Mouse (Mus musculus) midbrain, embryonic 11.5 days (tissue): Measurements from ENCODE around the gene Igfbpl1. TPM values are rescaled to one million over a fixed set of nuclear protein-coding genes. Genes with fewer than 3 reads are reported as not detected.

ENCODE experiments used
- ATAC-seq: fragments of 200-750 bp; cut with Nextera tagmentation; 2 replicates; pipeline ENCODE4 v1.8.0; 2017; ENCODE audit warnings: moderate TSS enrichment, moderate library complexity; ENCODE audit not compliant: low FRiP score
- DNase-seq: peaks from one replicate; pipeline ENCODE4 v3.0.0; 2015; ENCODE audit warnings: low spot score; ENCODE audit errors: missing footprints
- H3K27ac ChIP-seq: fragments of 300-500 bp; sonication (generic); 2 replicates; pipeline ENCODE4 v1.5.1; 2014; ENCODE audit warnings: low read depth, low read length
- H3K27me3 ChIP-seq: fragments of 300-500 bp; sonication (generic); 2 replicates; pipeline ENCODE4 v1.6.1; 2014; ENCODE audit warnings: mild to moderate bottlenecking, low read length, moderate library complexity, mixed read lengths; ENCODE audit not compliant: control insufficient read depth, insufficient read depth
- H3K36me3 ChIP-seq: fragments of 300-500 bp; sonication (generic); 2 replicates; pipeline ENCODE4 v1.6.1; 2014; ENCODE audit warnings: mild to moderate bottlenecking, low read length, moderate library complexity, mixed read lengths; ENCODE audit not compliant: control insufficient read depth, insufficient read depth
- H3K4me1 ChIP-seq: fragments of 300-500 bp; sonication (generic); 2 replicates; pipeline ENCODE4 v1.6.1; 2014; ENCODE audit warnings: low read length; ENCODE audit not compliant: control insufficient read depth, insufficient read depth
- H3K4me2 ChIP-seq: fragments of 300-500 bp; sonication (generic); 2 replicates; pipeline ENCODE4 v1.6.1; 2014; ENCODE audit warnings: mild to moderate bottlenecking, moderate library complexity
- H3K4me3 ChIP-seq: fragments of 300-500 bp; sonication (generic); 2 replicates; pipeline ENCODE4 v1.5.1; 2014; ENCODE audit warnings: low read depth, low read length
- H3K9ac ChIP-seq: fragments of 300-500 bp; sonication (generic); 2 replicates; pipeline ENCODE4 v1.6.1; 2014; ENCODE audit warnings: low read length
- H3K9me3 ChIP-seq: fragments of 300-500 bp; sonication (generic); 2 replicates; pipeline ENCODE4 v1.6.1; 2016; ENCODE audit warnings: low read length; ENCODE audit not compliant: control insufficient read depth
- WGBS: fragments of 180-500 bp; shearing (Covaris S2); extraction: QIAGEN DNeasy Blood & Tissue Kit; methylation state at CpG from one replicate; pipeline ENCODE4 v1.1.7; 2014; 5-methylcytosine and 5-hydroxymethylcytosine counted together
- polyA plus RNA-seq: library from polyadenylated mRNA; unstranded; fragments of >200 nt; fragmentation: Nextera tagmentation; extraction: Ambion mirVana; gene quantifications from 2 replicates; pipeline ENCODE4 v1.2.1, GENCODE M21; 2014

Gene Igfbpl1
- polyA plus RNA-seq, 1 experiment from 2014 or later: 57.5 TPM

GRCm38 (mm10) chr4:45767891-45768558 lies 58.7 kb downstream of the Igfbpl1 start:
- H3K9ac ChIP-seq: no peak overlapping the region
- H3K27me3 ChIP-seq: peaks cover 70% of the 10 kb centered on the region
- H3K9me3 ChIP-seq: no peaks in the 10 kb centered on the region
- H3K4me3 ChIP-seq: no peak overlapping the region
- peaks cover 43% of the 10 kb centered on the region for H3K4me1 ChIP-seq
- no peak for DNase-seq
- ATAC-seq: no peak
- H3K4me2 ChIP-seq: no peak overlapping the region
- WGBS: 63% methylated on average over 11 of the region's 11 CpGs
- H3K27ac ChIP-seq: no peak overlapping the region
- no peaks in the 10 kb centered on the region for H3K36me3 ChIP-seq

- no peak for ATAC-seq
These were observed 59.9 kb downstream of the Igfbpl1 start for GRCm38 (mm10) chr4:45766774-45767173.

DNA sequence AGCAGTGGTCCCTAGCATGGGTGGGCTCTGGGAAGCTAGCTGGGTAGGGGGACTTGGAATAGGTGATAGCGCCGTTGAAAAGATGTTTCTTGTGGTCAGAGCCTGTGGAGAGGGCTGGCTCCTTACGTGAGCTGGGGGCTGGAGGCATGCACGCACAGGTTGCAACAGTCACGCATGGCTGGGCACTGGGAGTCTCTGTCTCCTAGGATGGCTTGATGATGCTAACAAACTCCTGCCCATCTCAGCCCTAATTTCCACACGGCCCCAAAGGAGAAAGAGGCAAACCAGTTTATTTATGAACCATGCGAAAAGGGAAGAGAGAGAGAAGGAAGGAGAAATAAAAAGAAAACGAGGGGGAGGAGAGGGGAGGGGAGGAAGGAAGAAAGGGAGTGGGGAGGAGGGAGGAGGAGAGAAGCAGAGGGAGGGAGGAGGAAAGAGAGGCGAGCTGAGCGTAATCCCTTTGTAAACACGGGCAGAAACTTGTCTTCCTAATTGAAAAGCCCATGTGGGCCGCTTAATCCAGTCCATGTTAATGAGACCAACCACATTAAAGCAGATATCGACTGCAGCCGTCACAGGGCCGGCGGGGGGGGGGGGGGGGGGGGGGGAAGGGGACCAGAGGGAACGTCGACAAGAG lies 61.0 kb downstream of the Igfbpl1 start:
- Histone ChIP-seq H3K4me1 (peaks cover 31% of the 10 kb centered on the region), H3K9ac (peak overlapping the region; percentile 50), H3K36me3 (no peaks in the 10 kb centered on the region), H3K9me3 (no peaks in the 10 kb centered on the region), H3K4me3 (peak overlapping the region; percentile 2; the same call in 1 of the 2 replicates), H3K27ac (peak overlapping the region; percentile 49), H3K4me2 (peak overlapping the region; percentile 43), H3K27me3 (peaks cover 75% of the 10 kb centered on the region)
- DNase-seq: peak; percentile 95
- WGBS: under 1% methylated on average over 16 of the region's 18 CpGs
- peak; percentile 63 for ATAC-seq

More at GRCm38 (mm10) chr4:45766774-45767173, 59.9 kb downstream of the Igfbpl1 start:
- Histone ChIP-seq H3K27ac (no peak overlapping the region), H3K36me3 (no peaks in the 10 kb centered on the region), H3K4me2 (no peak overlapping the region), H3K4me1 (peaks cover 41% of the 10 kb centered on the region), H3K27me3 (peaks cover 78% of the 10 kb centered on the region), H3K9ac (no peak overlapping the region), H3K9me3 (no peaks in the 10 kb centered on the region), H3K4me3 (no peak overlapping the region)
- WGBS: 62% methylated on average over 7 of the region's 7 CpGs
- no peak for DNase-seq

- Histone ChIP-seq H3K27me3 (peaks cover 74% of the 10 kb centered on the region), H3K4me2 (peak overlapping the region; percentile 43), H3K9me3 (no peaks in the 10 kb centered on the region), H3K9ac (peak overlapping the region; percentile 50), H3K27ac (peak overlapping the region; percentile 49), H3K4me3 (peak overlapping the region; percentile 2; the same call in 1 of the 2 replicates), H3K36me3 (no peaks in the 10 kb centered on the region), H3K4me1 (peaks cover 26% of the 10 kb centered on the region)
- WGBS: under 1% methylated on average over 16 of the region's 16 CpGs
- peak; percentile 31; the same call in 1 of the 2 replicates for ATAC-seq
- DNase-seq: peak; percentile 95
These were observed 61.6 kb downstream of the Igfbpl1 start for GRCm38 (mm10) chr4:45765121-45765564.

- WGBS: 5% methylated on average over 10 of the region's 10 CpGs
- Histone ChIP-seq H3K4me1 (peaks cover 26% of the 10 kb centered on the region), H3K27me3 (peaks cover 66% of the 10 kb centered on the region), H3K4me2 (peak overlapping the region; percentile 29), H3K9ac (no peak overlapping the region), H3K27ac (no peak overlapping the region), H3K4me3 (no peak overlapping the region), H3K36me3 (no peaks in the 10 kb centered on the region), H3K9me3 (no peaks in the 10 kb centered on the region)
- peak; percentile 89 for DNase-seq
- 0 out of 2 replicates have a peak, but pooled peaks have one; percentile 3 for ATAC-seq
These were observed 62.6 kb downstream of the Igfbpl1 start for GRCm38 (mm10) chr4:45764141-45764494.

DNA sequence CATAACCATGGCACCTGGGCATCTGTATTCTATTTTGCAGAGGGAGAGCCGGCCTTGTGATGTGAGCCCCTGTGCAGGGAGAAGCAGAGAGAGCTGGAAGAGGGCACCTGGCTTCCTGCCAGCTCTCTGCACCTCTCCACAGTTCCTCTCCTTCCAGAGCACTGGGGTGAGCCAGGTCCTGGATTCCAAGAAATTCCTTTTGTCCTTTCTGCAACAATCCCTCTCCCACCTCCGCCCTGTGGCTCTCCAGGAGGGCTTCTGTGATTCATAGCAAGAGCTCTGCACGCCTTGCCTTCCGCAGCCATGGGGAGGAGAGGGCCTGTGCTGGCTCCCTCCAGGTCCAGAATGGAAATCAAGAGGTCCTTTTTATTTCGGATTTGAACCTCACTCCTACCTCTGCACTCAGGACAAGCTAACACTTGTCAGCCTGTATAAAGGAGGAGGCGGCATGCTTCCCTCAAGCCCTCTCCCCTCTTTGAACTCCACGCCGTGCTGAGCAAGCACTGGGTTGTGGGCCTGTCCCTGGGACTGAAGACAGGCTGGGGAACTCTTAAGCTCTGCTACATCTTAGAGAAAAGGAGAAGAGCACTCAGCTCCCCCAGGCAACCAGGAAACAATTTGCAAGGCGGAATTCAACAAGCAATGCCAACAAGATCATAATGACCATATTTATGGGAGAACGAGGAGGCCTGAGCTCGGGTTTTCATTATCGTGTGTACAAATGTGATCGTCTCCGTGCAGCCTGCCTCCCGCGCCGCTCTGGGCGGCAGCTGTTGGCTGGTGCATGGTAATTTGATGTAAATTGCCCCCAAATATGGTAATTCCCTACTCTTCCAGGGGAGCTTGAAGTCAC lies 63.2 kb downstream of the Igfbpl1 start:
- H3K4me2 ChIP-seq: peak overlapping the region; percentile 29
- peak overlapping the region; percentile 9; the same call in 1 of the 2 replicates for H3K9ac ChIP-seq
- 1% methylated on average over 18 of the region's 18 CpGs for WGBS
- H3K27me3 ChIP-seq: peaks cover 60% of the 10 kb centered on the region
- ATAC-seq (0 out of 2 replicates have a peak, but pooled peaks have one; percentile 36), DNase-seq (peak; percentile 95)
- H3K36me3 ChIP-seq: no peaks in the 10 kb centered on the region
- H3K27ac ChIP-seq: no peak overlapping the region
- H3K4me3 ChIP-seq: no peak overlapping the region; the same call in 1 of the 2 replicates
- H3K9me3 ChIP-seq: no peaks in the 10 kb centered on the region
- peaks cover 26% of the 10 kb centered on the region for H3K4me1 ChIP-seq

- Histone ChIP-seq H3K27me3 (peaks cover 56% of the 10 kb centered on the region), H3K4me1 (peaks cover 26% of the 10 kb centered on the region), H3K4me2 (no peak overlapping the region), H3K9ac (no peak overlapping the region), H3K27ac (no peak overlapping the region), H3K9me3 (no peaks in the 10 kb centered on the region), H3K36me3 (no peaks in the 10 kb centered on the region), H3K4me3 (no peak overlapping the region)
- WGBS: 83% methylated on average over 4 of the region's 4 CpGs
- DNase-seq: no peak
- no peak for ATAC-seq
These were observed 64.1 kb downstream of the Igfbpl1 start for GRCm38 (mm10) chr4:45762600-45762999.
